Mouse (Mus musculus) gastrocnemius, postnatal 4 days (tissue): ENCODE measurements at regions not wholly inside any gene's neighbourhood (a gene's known extent, or its start where the extent isn't known, plus 50 kb on each side); places are given as distances from the start of the nearest gene placed in this dataset.

Experiments used
- DNase-seq, 2 experiments: peaks; one replicate each; pipeline ENCODE4 v3.0.0; 2021 to 2022; ENCODE audit warnings: low spot score in 2 of 2, mixed read lengths in 2 of 2

GRCm38 (mm10) chr14:102477162-102477561 is 505.3 kb downstream of the Kctd12 start:
- no peak for DNase-seq

- no peak for DNase-seq
Measured at GRCm38 (mm10) chr14:102469326-102469725, 513.1 kb downstream of the Kctd12 start.

- DNase-seq, result no peak
Measured at GRCm38 (mm10) chr14:102461001-102461400, 521.4 kb downstream of the Kctd12 start.

GRCm38 (mm10) chr14:102439738-102440137 is 542.7 kb downstream of the Kctd12 start:
- no peak for DNase-seq

- no peak for DNase-seq
Measured at GRCm38 (mm10) chr14:102403397-102404115, 578.9 kb downstream of the Kctd12 start.

- DNase-seq, result no peak
Measured at GRCm38 (mm10) chr14:102402061-102402689, 580.3 kb downstream of the Kctd12 start.

GRCm38 (mm10) chr14:102396036-102396734 is 586.3 kb downstream of the Kctd12 start:
- no peak for DNase-seq

- DNase-seq, result no peak
Measured at GRCm38 (mm10) chr14:102392351-102392750, 590.1 kb downstream of the Kctd12 start.

GRCm38 (mm10) chr14:102372994-102373567 is 609.4 kb downstream of the Kctd12 start:
- no peak for DNase-seq

GRCm38 (mm10) chr14:102361589-102361988 is 620.8 kb downstream of the Kctd12 start:
- no peak for DNase-seq

- DNase-seq, result no peak
Measured at GRCm38 (mm10) chr14:102329409-102329808, 599.7 kb downstream of the Lmo7 start.

GRCm38 (mm10) chr14:102306332-102306731 is 576.6 kb downstream of the Lmo7 start:
- no peak for DNase-seq

- DNase-seq, result no peak
Measured at GRCm38 (mm10) chr14:102302826-102303225, 573.1 kb downstream of the Lmo7 start.

GRCm38 (mm10) chr14:102300251-102300650 is 570.5 kb downstream of the Lmo7 start:
- DNase-seq, result no peak

GRCm38 (mm10) chr14:102291361-102291760 is 561.6 kb downstream of the Lmo7 start:
- DNase-seq, result no peak

- no peak for DNase-seq
Measured at GRCm38 (mm10) chr14:102250076-102250475, 520.3 kb downstream of the Lmo7 start.

GRCm38 (mm10) chr14:102248581-102248980 is 518.8 kb downstream of the Lmo7 start:
- DNase-seq, result no peak

GRCm38 (mm10) chr14:102248023-102248422 is 518.3 kb downstream of the Lmo7 start:
- DNase-seq, result no peak

GRCm38 (mm10) chr14:102243806-102244536 is 514.2 kb downstream of the Lmo7 start:
- no peak for DNase-seq

GRCm38 (mm10) chr14:102216581-102217368 is 487.0 kb downstream of the Lmo7 start:
- DNase-seq, result peak in 1 of 2 experiments; percentile 17
